Mouse (Mus musculus) liver, embryonic 14 days (tissue): ENCODE data around the gene Elk4. TPM values are rescaled to one million over a fixed set of nuclear protein-coding genes. Genes with fewer than 3 reads are reported as not detected.

Experiments used
- polyA plus RNA-seq: library from polyadenylated mRNA; depleted of rRNA; stranded (reverse); fragments of >200 nt; gene quantifications from 2 replicates; pipeline ENCODE4 v1.2.3, GENCODE M21; 2012; rRNA removed

The Elk4 gene
- 8.5 and 12.0 TPM in 2 replicates for polyA plus RNA-seq

DNA sequence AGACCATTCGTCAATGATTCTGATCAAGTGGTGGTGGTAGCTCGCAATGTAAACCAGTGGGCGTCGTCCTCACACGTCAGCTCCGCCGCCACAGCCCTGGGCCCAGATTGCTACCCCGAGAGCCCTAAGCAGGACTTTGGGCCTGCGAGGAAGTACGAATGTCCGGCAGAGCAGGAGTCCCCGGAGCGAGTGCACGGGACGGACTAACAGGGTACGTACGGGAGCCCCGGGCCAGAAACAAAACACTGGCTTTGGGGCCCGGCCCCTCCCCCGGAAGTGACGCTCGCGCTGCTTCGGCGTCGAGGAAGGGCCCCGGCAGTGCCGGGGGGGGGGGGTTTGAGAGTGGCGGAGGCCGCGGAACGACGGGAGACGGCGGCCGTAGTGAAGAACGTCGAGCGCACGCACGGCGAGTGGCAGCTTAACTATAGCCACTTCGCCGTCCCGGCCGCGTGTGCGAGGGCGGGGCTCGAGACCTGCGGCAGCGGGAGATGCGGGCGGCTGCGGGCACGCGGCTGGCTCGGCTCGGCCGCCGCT lies at the start of gene Elk4:
Elk4 (plus strand) TSS at position 326 of the 534 bp plus-strand sequence.

DNA sequence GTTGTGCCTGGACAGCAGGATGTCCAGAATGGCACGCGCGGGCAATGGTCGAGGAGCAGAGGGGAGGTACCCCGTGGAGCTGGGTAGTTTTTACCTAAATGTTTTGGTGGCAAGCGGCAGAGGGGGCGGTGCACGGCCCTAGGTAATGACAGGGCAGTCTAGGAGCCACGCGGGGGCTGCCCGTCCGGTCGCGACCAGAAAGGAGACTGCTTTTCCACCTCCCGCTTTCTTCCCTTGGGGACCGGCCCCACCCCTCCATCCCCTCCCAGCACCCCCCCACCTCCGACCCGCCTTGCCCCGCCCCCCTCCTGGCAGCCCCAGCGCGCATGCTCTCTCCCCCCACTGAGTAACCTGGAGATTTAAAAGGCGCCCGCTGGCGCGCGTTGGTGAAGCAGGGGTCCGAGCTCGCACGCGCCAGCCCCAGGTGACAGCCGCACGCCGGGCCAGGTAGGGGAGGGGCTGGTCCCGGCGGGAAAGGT lies 44.8 kb upstream of the Elk4 start, which contains the start of gene Slc45a3:
Slc45a3 (plus strand) TSS at position 362 of the 479 bp plus-strand sequence.

DNA sequence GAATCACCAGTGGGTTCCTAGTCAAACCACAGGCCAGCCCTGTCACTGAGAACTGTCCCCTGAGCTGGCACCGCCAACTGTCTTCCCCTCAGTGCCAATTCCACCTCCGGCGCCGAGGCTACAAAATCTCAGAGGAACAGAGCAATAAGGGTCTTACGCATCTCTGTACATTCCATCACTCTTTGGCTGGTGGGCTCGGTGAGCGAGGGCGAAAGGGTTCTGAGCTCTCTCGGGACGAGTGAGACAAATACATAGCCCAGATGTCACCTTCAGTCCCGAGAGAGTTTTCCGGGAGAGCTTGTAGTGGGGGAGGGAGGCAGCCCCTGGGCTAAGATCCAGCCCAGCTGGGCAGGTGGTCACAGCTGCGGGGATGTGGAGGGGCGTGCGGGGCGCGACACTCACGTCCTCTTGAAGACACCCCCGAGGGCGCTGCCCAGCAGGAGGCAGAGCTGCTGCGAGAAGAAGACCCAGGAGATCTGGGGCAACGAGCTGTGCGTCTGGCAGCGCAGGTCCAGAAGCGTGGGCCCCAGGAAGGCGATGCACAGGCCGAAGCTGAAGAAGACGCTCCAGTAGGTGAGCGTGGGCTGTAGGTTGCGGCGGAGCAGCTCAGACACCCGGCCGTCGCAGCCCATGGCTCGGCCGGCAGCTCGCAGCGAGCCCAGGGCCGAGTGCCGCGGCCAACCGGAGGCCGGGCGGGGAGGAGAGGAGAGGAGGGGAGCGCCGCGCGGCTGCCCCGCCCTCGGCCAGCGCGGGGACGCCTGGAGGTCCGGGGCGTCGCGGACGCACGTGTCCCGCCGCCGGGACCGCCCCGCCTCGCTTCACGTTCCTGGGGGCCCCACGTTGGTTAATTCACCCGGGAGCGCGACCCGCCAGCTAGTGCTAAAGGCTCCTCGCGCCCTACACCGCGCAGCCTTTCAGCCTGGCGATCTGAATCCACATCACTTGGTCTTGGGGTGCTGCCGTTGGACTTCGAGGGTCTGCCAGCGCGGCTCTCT lies 60.2 kb downstream of the Elk4 start, which contains the start of gene Mfsd4a:
Mfsd4a (minus strand) TSS at position 802 of the 995 bp plus-strand sequence.

Other genes with a start within 250 kb of the Elk4 start
- 1.7 and 2.0 TPM in 2 replicates for gene Pm20d1, start 210.2 kb upstream of the Elk4 start, polyA plus RNA-seq
- 1.1 and 1.2 TPM in 2 replicates for gene Slc41a1, start 180.1 kb upstream of the Elk4 start, polyA plus RNA-seq
- gene Rab29, start 140.4 kb upstream of the Elk4 start, polyA plus RNA-seq = 6.9 and 7.8 TPM in 2 replicates
- gene Nucks1, start 97.1 kb upstream of the Elk4 start, polyA plus RNA-seq = 25.4 and 31.6 TPM in 2 replicates
- 1.8 and 2.1 TPM in 2 replicates for gene Slc45a3, start 44.6 kb upstream of the Elk4 start, polyA plus RNA-seq
- 0.01 and 0.02 TPM in 2 replicates for gene Mfsd4a, start 60.5 kb downstream of the Elk4 start, polyA plus RNA-seq
- 1.3 and 1.6 TPM in 2 replicates for gene Cdk18, start 132.1 kb downstream of the Elk4 start, polyA plus RNA-seq
- not detected in 2 replicates for gene Lemd1, start 183.8 kb downstream of the Elk4 start, polyA plus RNA-seq
- under 0.01 TPM in 2 replicates for gene AC124108.1, start 183.8 kb downstream of the Elk4 start, polyA plus RNA-seq
- gene Gm10188, start 222.2 kb downstream of the Elk4 start, polyA plus RNA-seq = not detected in 2 replicates